Mouse (Mus musculus) CH12.LX (cell line): ENCODE results near the gene Mllt3. TPM values are rescaled to one million over a fixed set of nuclear protein-coding genes. Genes with fewer than 3 reads are reported as not detected.

Experiments
- DNase-seq: peaks from one replicate; pipeline ENCODE4 v3.0.0-alpha.2; 2013; ENCODE audit errors: extremely low read depth
- H3K27ac ChIP-seq: 2 replicates; pipeline ENCODE4 v1.5.1; 2012; ENCODE audit warnings: low read depth, mild to moderate bottlenecking, control low read depth, moderate library complexity; ENCODE audit not compliant: insufficient read depth
- H3K27me3 ChIP-seq: replicated peaks from 2 replicates; pipeline ENCODE3; 2012; ENCODE audit warnings: inconsistent platforms
- H3K36me3 ChIP-seq, 2 experiments: replicated peaks in 1 of 2; 2 replicates each; pipeline versions ENCODE3 to v1.6.1; 2012; ENCODE audit warnings: inconsistent platforms in 1 of 2, low read length in 1 of 2, mild to moderate bottlenecking in 1 of 2, mixed read lengths in 1 of 2, moderate library complexity in 1 of 2; ENCODE audit not compliant: control insufficient read depth in 1 of 2, insufficient read depth in 1 of 2
- H3K4me1 ChIP-seq, 2 experiments: 2 replicates each; pipeline ENCODE4 v1.6.1; 2012; ENCODE audit warnings: inconsistent platforms in 1 of 2, moderate library complexity in 1 of 2; ENCODE audit not compliant: insufficient read depth in 2 of 2, control insufficient read depth in 1 of 2
- H3K4me2 ChIP-seq: 2 replicates; pipeline ENCODE4 v1.6.1; 2012; ENCODE audit warnings: low read depth, mild to moderate bottlenecking, control low read depth; ENCODE audit not compliant: poor library complexity, insufficient read depth, severe bottlenecking
- H3K4me3 ChIP-seq, 3 experiments: fragments of 150-350 bp in 1 of 3; sonication (generic) in 1 of 3; replicated peaks in 1 of 3; 2 replicates each; pipeline versions ENCODE3 to v1.5.1; 2011 to 2012; ENCODE audit warnings: low read depth in 2 of 3, low read length in 2 of 3, mild to moderate bottlenecking in 2 of 3, moderate library complexity in 2 of 3, control low read depth in 1 of 3, improper control_type of control experiment in 1 of 3, inconsistent platforms in 1 of 3, mixed read lengths in 1 of 3; ENCODE audit not compliant: poor library complexity in 1 of 3
- H3K79me2 ChIP-seq: replicated peaks from 2 replicates; pipeline ENCODE4 v1.6.1; 2012; ENCODE audit warnings: mild to moderate bottlenecking, moderate library complexity; ENCODE audit not compliant: control insufficient read depth, poor library complexity, insufficient read depth, severe bottlenecking; ENCODE audit errors: extremely low read depth
- H3K9ac ChIP-seq: 2 replicates; pipeline ENCODE4 v1.6.1; 2012; ENCODE audit warnings: low read depth, mild to moderate bottlenecking, control low read depth, moderate library complexity; ENCODE audit not compliant: insufficient read depth
- H3K9me3 ChIP-seq: replicated peaks from 2 replicates; pipeline ENCODE3; 2012; ENCODE audit warnings: low read length, inconsistent platforms, mixed read lengths
- BHLHE40 ChIP-seq: IDR thresholded peaks from 2 replicates; pipeline ENCODE4 v1.6.1; 2011; ENCODE audit warnings: mild to moderate bottlenecking, low read depth, low read length, improper control_type of control experiment
- CHD1 ChIP-seq: IDR thresholded peaks from 2 replicates; pipeline ENCODE4 v1.6.1; 2012; ENCODE audit warnings: low read depth, low read length, improper control_type of control experiment, inconsistent platforms
- CHD2 ChIP-seq: IDR thresholded peaks from 2 replicates; pipeline ENCODE4 v1.6.1; 2011; ENCODE audit warnings: low read length, improper control_type of control experiment
- CTCF ChIP-seq, 2 experiments: IDR thresholded peaks in 1 of 2; conservative IDR thresholded peaks in 1 of 2; 2 replicates each; pipeline ENCODE4 v1.5.1; 2011 to 2012; ENCODE audit warnings: low read depth in 2 of 2, low read length in 2 of 2, improper control_type of control experiment in 1 of 2, inconsistent platforms in 1 of 2, mild to moderate bottlenecking in 1 of 2, moderate library complexity in 1 of 2
- E2F4 ChIP-seq: IDR thresholded peaks from 2 replicates; pipeline ENCODE4 v1.6.1; 2011; ENCODE audit warnings: low read depth, low read length, improper control_type of control experiment; ENCODE audit not compliant: insufficient replicate concordance
- EP300 ChIP-seq: IDR thresholded peaks from 2 replicates; pipeline ENCODE4 v1.6.1; 2011; ENCODE audit warnings: low read length, improper control_type of control experiment
- IRF4 ChIP-seq: IDR thresholded peaks from 2 replicates; pipeline ENCODE4 v1.6.1; 2014; ENCODE audit warnings: low read depth, mild to moderate bottlenecking, inconsistent platforms, low read length, improper control_type of control experiment
- JUN ChIP-seq: IDR thresholded peaks from 2 replicates; pipeline ENCODE4 v1.6.1; 2011; ENCODE audit warnings: low read depth, mild to moderate bottlenecking, low read length, improper control_type of control experiment, moderate library complexity; ENCODE audit not compliant: insufficient read depth
- JUND ChIP-seq: conservative IDR thresholded peaks from 2 replicates; pipeline ENCODE4 v1.6.1; 2011; ENCODE audit warnings: low read depth, low read length, improper control_type of control experiment
- MAX ChIP-seq: IDR thresholded peaks from 2 replicates; pipeline ENCODE4 v1.6.1; 2011; ENCODE audit warnings: low read length, improper control_type of control experiment
- MEF2A ChIP-seq: IDR thresholded peaks from 2 replicates; pipeline ENCODE4 v1.6.1; 2014; ENCODE audit warnings: low read depth, mild to moderate bottlenecking, inconsistent platforms, low read length, improper control_type of control experiment, borderline replicate concordance
- MXI1 ChIP-seq: IDR thresholded peaks from 2 replicates; pipeline ENCODE4 v1.6.1; 2011; ENCODE audit warnings: mild to moderate bottlenecking, low read depth, low read length, improper control_type of control experiment
- NRF1 ChIP-seq: IDR thresholded peaks from 2 replicates; pipeline ENCODE4 v1.6.1; 2014; ENCODE audit warnings: low read depth, mild to moderate bottlenecking, inconsistent platforms, low read length, improper control_type of control experiment, moderate library complexity
- PAX5 ChIP-seq: IDR thresholded peaks from 2 replicates; pipeline ENCODE4 v1.6.1; 2012; ENCODE audit warnings: low read length, inconsistent platforms, mixed read lengths
- POLR2AphosphoS2 ChIP-seq: IDR thresholded peaks from 2 replicates; pipeline ENCODE4 v1.6.1; 2011; ENCODE audit warnings: low read depth, low read length, improper control_type of control experiment
- RAD21 ChIP-seq: IDR thresholded peaks from 2 replicates; pipeline ENCODE4 v1.6.1; 2011; ENCODE audit warnings: low read depth, mild to moderate bottlenecking, low read length, improper control_type of control experiment, moderate library complexity
- RCOR1 ChIP-seq: conservative IDR thresholded peaks from 2 replicates; pipeline ENCODE4 v1.6.1; 2012; ENCODE audit warnings: low read depth, mild to moderate bottlenecking, inconsistent platforms, low read length, improper control_type of control experiment
- SMC3 ChIP-seq: IDR thresholded peaks from 2 replicates; pipeline ENCODE4 v1.6.1; 2011; ENCODE audit warnings: low read depth, low read length, improper control_type of control experiment
- TCF12 ChIP-seq: IDR thresholded peaks from 2 replicates; pipeline ENCODE4 v1.6.1; 2014; ENCODE audit warnings: low read depth, mild to moderate bottlenecking, inconsistent platforms, low read length, improper control_type of control experiment
- UBTF ChIP-seq: IDR thresholded peaks from 2 replicates; pipeline ENCODE4 v1.6.1; 2012; ENCODE audit warnings: low read depth, mild to moderate bottlenecking, inconsistent platforms, low read length, improper control_type of control experiment, moderate library complexity
- USF1 ChIP-seq: IDR thresholded peaks from 2 replicates; pipeline ENCODE4 v1.6.1; 2014; ENCODE audit warnings: low read depth, mild to moderate bottlenecking, inconsistent platforms, low read length, improper control_type of control experiment
- ZC3H11A ChIP-seq: IDR thresholded peaks from 2 replicates; pipeline ENCODE4 v1.6.1; 2012; ENCODE audit warnings: low read depth, mild to moderate bottlenecking, inconsistent platforms, low read length, improper control_type of control experiment
- ZKSCAN1 ChIP-seq: IDR thresholded peaks from 2 replicates; pipeline ENCODE4 v1.6.1; 2012; ENCODE audit warnings: low read depth, inconsistent platforms, low read length, improper control_type of control experiment, borderline replicate concordance
- ZNF384 ChIP-seq: IDR thresholded peaks from 2 replicates; pipeline ENCODE4 v1.6.1; 2012; ENCODE audit warnings: low read depth, low read length, improper control_type of control experiment, inconsistent platforms
- dilution Hi-C: fragments of 300-500 bp; cut with MboI; formaldehyde crosslinking; loops from 2 replicates; pipeline ENCODE4 v1.14.3; 2020; ENCODE audit warnings: low sequenced_read_pairs; ENCODE audit not compliant: extremely low pct_unique_long_range_greater_than_20kb, extremely low pct_ligation_motif_present
- in situ Hi-C: fragments of 300-500 bp; cut with MboI; formaldehyde crosslinking; loops from 3 replicates; pipeline ENCODE4 v1.14.3; 2019; ENCODE audit warnings: low sequenced_read_pairs, low pct_ligation_motif_present, low pct_unique_long_range_greater_than_20kb, mixed read lengths
- polyA plus RNA-seq: library from polyadenylated mRNA; unstranded; fragments of >175 nt; gene quantifications from 2 replicates; pipeline ENCODE4 v1.2.1, GENCODE M21; 2012; ENCODE audit warnings: low read depth; ENCODE audit not compliant: insufficient read length
- total RNA-seq, 2 experiments: library from RNA; depleted of rRNA; stranded (reverse); fragments of 300-350 nt in 1 of 2; fragments of >200 nt in 1 of 2; gene quantifications; 2 replicates each; pipeline ENCODE4 v1.2.3; 2012 to 2014

The Mllt3 gene
- total and polyA plus RNA-seq, 3 experiments: 8.3 to 20.9 (median 10.1) TPM

GRCm38 (mm10) chr4:87984091-87984490 lies 49.1 kb downstream of the Mllt3 start:
- no peak for DNase-seq
- H3K27ac ChIP-seq: no peak overlapping the region
- H3K9ac ChIP-seq: no peak overlapping the region
- H3K27me3 ChIP-seq: no peaks in the 10 kb centered on the region
- H3K4me2 ChIP-seq: no peak overlapping the region
- TF ChIP-seq CHD2 (no peak), PAX5 (no peak), JUN (no peak), RAD21 (no peak), USF1 (no peak), EP300 (no peak), UBTF (no peak), ZC3H11A (no peak), TCF12 (no peak), JUND (no peak), MAX (no peak), BHLHE40 (no peak), POLR2AphosphoS2 (no peak), IRF4 (no peak), MXI1 (no peak), ZKSCAN1 (no peak), MEF2A (no peak)
- H3K4me3 ChIP-seq: no peak overlapping the region
- H3K36me3 ChIP-seq: peaks cover 0 to 3% of the 10 kb centered on the region in 2 experiments
- dilution Hi-C loops: no loop called here
- in situ Hi-C loops: no loop called here
- no peaks in the 10 kb centered on the region for H3K9me3 ChIP-seq
- H3K79me2 ChIP-seq: no peaks in the 10 kb centered on the region
- peaks cover 0 to 5% of the 10 kb centered on the region in 2 experiments; a peak in 2 of 4 replicates for H3K4me1 ChIP-seq

DNA sequence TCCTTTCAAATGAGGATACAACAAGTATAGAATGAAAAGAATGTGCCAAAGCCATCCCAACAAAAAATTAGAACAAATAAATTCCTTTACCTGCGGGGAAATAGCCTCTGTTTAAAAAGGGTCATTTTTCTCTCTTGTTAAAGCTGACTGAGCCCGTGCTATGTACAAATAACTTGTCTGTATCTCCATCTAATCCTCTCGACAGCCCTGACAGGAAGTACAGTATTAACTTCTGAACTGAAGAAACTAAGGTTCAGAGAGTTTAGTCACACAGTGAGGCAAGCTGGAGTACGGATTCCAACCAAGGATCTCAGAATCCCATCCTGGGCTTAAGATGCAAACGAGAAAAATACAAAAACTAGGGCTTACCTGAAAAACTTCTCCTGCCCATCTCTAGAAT lies 50.6 kb downstream of the Mllt3 start:
- H3K9me3 ChIP-seq: no peaks in the 10 kb centered on the region
- dilution Hi-C loops: no loop called here
- in situ Hi-C loops: no loop called here

More for the DNA sequence above, 50.6 kb downstream of the Mllt3 start:
- no peak overlapping the region for H3K27ac ChIP-seq
- DNase-seq: no peak
- H3K36me3 ChIP-seq: no peaks in the 10 kb centered on the region
- no peak overlapping the region for H3K9ac ChIP-seq
- no peak for TF ChIP-seq ZC3H11A
- TF ChIP-seq BHLHE40: no peak
- no peak for TF ChIP-seq SMC3
- no peak for TF ChIP-seq CTCF (conservative IDR thresholded peaks at IDR 0.05 in 1 of 2, IDR thresholded peaks at IDR 0.05 in 1 of 2; ENCODE audit: low read depth in 2 of 2, low read length in 2 of 2)
- TF ChIP-seq CHD1: no peak
- no peak for TF ChIP-seq ZNF384
- no peak for TF ChIP-seq MAX
- TF ChIP-seq RCOR1: no peak
- TF ChIP-seq PAX5: no peak
- no peak for TF ChIP-seq NRF1
- no peak for TF ChIP-seq E2F4
- no peaks in the 10 kb centered on the region for H3K79me2 ChIP-seq
- no peak overlapping the region for H3K4me2 ChIP-seq
- no peak overlapping the region for H3K4me3 ChIP-seq
- no peaks in the 10 kb centered on the region for H3K27me3 ChIP-seq
- H3K4me1 ChIP-seq: peaks cover 0 to 5% of the 10 kb centered on the region in 2 experiments; a peak in 2 of 4 replicates
